Mouse (Mus musculus): ENCODE measurements at regions not wholly inside any gene's neighbourhood (a gene's known extent, or its start where the extent isn't known, plus 50 kb on each side); places are given as distances from the start of the nearest gene placed in this dataset.

DNA sequence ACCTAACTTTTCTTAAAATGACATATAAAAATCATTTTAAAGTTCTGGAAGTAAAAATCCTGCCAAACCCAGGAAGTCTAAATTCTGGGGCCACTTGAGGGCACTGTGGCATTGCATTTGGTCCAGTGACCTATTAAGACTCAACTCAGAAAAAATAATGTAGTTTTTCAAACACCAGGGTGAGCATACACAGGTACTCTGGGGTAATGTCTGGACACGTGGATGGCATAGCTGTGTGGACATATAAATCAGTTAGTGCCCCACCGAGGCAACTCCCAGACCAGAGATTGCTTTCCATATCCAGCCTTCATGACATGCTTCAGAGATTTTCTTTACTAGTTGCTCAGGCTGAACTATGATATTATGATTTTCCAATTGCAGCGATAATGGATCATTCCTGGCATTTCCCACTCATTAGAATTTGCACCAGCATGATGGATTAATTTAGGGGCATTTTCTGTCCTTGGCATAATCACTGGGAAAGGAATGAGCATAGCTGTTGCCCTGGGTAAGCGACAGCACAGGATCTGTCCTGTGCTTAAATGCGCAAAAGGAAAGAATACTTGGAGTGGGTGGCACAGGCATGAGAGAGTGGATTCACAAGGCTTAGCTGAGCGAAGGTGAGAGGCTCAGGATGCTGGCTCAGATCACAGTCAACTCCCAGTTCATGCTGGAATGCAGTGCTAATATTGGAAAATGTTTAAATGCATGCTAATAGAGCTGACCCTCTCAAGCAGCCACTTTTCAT lies 1526.6 kb upstream of the Cdh8 start:
- DNase-seq (ENCODE audit: low spot score) = no peak

DNA sequence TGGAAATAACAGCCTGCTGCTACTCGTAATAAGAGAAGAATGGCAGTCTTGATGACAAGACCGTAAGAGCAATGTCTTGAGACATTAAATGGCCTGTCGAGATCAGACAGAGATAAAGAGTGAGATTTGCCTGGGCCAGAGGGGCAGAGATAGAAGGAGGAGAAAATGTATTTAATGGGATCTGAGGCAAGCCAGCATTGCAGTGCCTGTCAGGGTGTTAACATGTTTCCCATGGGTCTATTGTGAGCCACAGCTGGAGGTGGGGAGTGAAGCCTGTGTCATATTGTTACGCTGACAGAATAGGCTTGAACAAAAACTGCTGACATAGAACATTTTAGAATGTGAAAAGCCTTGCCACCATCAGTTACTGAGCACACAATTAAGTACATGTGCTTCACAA lies 1523.3 kb upstream of the Cdh8 start:
- DNase-seq (ENCODE audit: low spot score) = no peak

DNA sequence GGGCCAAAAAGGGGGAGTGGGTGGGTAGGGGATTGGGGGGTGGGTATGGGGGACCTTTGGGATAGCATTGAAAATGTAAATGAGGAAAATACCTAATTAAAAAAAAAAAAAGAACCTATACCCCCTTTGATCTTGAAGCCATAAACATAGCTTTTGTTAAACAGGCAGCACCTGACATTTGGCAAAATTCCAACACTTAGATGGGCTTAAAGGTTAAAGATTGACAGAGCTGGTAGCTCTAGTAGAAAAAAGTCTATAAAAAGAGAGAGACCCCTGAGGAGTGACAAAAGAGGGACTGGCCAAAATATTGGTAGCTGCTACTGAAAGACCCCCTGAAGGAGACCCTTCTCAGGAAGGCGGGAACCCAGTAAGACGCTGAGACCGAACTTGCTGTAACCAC lies 1474.0 kb upstream of the Cdh8 start:
- no peak for DNase-seq (ENCODE audit: low spot score)

DNA sequence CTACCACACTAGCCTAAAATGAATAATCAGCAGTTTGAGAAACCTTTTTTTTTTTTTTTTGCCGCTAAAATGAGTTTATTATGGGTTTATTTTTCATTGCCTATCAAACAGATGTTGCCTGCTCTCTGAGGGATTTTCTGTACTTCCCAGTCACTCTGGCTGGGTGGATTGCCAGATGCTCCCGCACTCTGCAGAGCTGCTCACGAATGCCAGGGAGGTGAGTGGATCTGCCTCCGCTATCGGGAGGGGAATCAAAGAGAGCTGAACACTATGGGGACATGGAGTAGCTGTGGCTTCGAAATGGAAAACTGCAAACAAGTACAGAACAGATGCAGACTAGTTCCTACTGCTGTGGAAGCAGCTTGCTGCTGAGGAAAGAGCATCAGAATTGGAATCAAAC lies 1449.4 kb upstream of the Cdh8 start:
- no peak for DNase-seq (ENCODE audit: low spot score)

DNA sequence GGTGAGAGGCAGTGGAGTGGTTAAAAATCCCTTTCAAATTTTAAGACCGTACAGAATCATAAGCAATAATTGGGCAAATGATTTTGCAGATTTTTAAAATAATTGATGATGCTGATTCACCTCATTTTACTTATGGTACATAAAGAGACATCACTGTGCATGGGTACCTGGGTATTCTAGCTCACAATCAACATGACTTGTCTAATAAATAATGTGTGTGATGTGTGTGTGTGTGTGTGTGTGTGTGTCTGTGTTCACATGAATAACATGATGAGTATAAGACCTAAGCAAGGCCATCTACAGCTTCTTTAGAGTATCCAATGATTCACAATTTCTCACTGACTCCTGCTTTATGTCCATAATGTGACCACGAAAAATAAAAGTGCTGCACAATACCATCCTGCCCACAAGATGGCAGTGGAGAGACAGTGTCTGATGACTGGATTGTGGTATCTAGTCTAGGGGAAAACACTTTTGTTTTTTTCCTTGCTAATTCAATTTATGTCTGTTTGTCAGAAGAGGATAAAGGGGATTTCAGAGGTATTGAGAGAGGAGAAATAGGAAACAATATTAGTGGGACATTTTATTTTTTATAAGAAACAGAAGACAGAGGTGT lies 1434.7 kb upstream of the Cdh8 start:
- DNase-seq (ENCODE audit: low spot score) = peak; percentile 41
